Mouse (Mus musculus): ENCODE results near the gene Anapc11.
"Not testable (repeated sequence)": the region's sequence is repeated elsewhere in the genome, so short reads cannot be mapped to it uniquely, and the experiment has no call there.

Anapc11 gene

GRCm38 (mm10) chr11:120598283-120598989, at the start of gene Anapc11, which contains the start of gene Alyref:
TSS of gene Anapc11 (plus strand) at chr11:120598421.
TSS of gene Alyref (minus strand) at chr11:120598365.
- DNase-seq (ENCODE audit: low spot score), result peak; percentile 94

GRCm38 (mm10) chr11:120548786-120549167, 49.4 kb upstream of the Anapc11 start:
- no peak for DNase-seq (ENCODE audit: low spot score)

GRCm38 (mm10) chr11:120549168-120549945, 48.9 kb upstream of the Anapc11 start, which contains the start of gene Mcrip1:
TSS of gene Mcrip1 (minus strand) at chr11:120549727.
- DNase-seq (ENCODE audit: low spot score), result peak; percentile 94

- no peak for DNase-seq (ENCODE audit: low spot score)
Measured at GRCm38 (mm10) chr11:120549986-120550809, 48.0 kb upstream of the Anapc11 start.

- DNase-seq (ENCODE audit: low spot score), result no peak
Measured at GRCm38 (mm10) chr11:120550810-120551440, 47.3 kb upstream of the Anapc11 start, which contains the start of gene Ppp1r27. TSS of gene Ppp1r27 (minus strand) at chr11:120551132.

GRCm38 (mm10) chr11:120552736-120553135, 45.5 kb upstream of the Anapc11 start:
- no peak for DNase-seq (ENCODE audit: low spot score)

- no peak for DNase-seq (ENCODE audit: low spot score)
Measured at GRCm38 (mm10) chr11:120554834-120555233, 43.4 kb upstream of the Anapc11 start.

- DNase-seq (ENCODE audit: low spot score), result no peak
Measured at GRCm38 (mm10) chr11:120555260-120555659, 43.0 kb upstream of the Anapc11 start.

- DNase-seq (ENCODE audit: low spot score), result not testable (repeated sequence)
Measured at GRCm38 (mm10) chr11:120558843-120559242, 39.4 kb upstream of the Anapc11 start.

GRCm38 (mm10) chr11:120560952-120561728, 37.1 kb upstream of the Anapc11 start:
- DNase-seq (ENCODE audit: low spot score), result no peak

- no peak for DNase-seq (ENCODE audit: low spot score)
Measured at GRCm38 (mm10) chr11:120562949-120563348, 35.3 kb upstream of the Anapc11 start.

GRCm38 (mm10) chr11:120565114-120565513, 33.1 kb upstream of the Anapc11 start:
- DNase-seq (ENCODE audit: low spot score), result no peak

- no peak for DNase-seq (ENCODE audit: low spot score)
Measured at GRCm38 (mm10) chr11:120568324-120568723, 29.9 kb upstream of the Anapc11 start.

- no peak for DNase-seq (ENCODE audit: low spot score)
Measured at GRCm38 (mm10) chr11:120571122-120571521, 27.1 kb upstream of the Anapc11 start.

- no peak for DNase-seq (ENCODE audit: low spot score)
Measured at GRCm38 (mm10) chr11:120571754-120572416, 26.3 kb upstream of the Anapc11 start.

- no peak for DNase-seq (ENCODE audit: low spot score)
Measured at GRCm38 (mm10) chr11:120572417-120572751, 25.8 kb upstream of the Anapc11 start.

GRCm38 (mm10) chr11:120572752-120573584, 25.3 kb upstream of the Anapc11 start, which contains the start of gene P4hb:
TSS of gene P4hb (minus strand) at chr11:120573253.
- peak; percentile 100 for DNase-seq (ENCODE audit: low spot score)

- DNase-seq (ENCODE audit: low spot score), result no peak
Measured at GRCm38 (mm10) chr11:120573585-120574277, 24.5 kb upstream of the Anapc11 start.

GRCm38 (mm10) chr11:120574278-120574600, 24.0 kb upstream of the Anapc11 start:
- no peak for DNase-seq (ENCODE audit: low spot score)

All from ovary, postnatal 36 days (tissue).